Mouse (Mus musculus): Measurements from ENCODE around the gene Ggcx.
"Not testable (repeated sequence)": the region's sequence is repeated elsewhere in the genome, so short reads cannot be mapped to it uniquely, and the experiment has no call there.

Gene Ggcx

DNA sequence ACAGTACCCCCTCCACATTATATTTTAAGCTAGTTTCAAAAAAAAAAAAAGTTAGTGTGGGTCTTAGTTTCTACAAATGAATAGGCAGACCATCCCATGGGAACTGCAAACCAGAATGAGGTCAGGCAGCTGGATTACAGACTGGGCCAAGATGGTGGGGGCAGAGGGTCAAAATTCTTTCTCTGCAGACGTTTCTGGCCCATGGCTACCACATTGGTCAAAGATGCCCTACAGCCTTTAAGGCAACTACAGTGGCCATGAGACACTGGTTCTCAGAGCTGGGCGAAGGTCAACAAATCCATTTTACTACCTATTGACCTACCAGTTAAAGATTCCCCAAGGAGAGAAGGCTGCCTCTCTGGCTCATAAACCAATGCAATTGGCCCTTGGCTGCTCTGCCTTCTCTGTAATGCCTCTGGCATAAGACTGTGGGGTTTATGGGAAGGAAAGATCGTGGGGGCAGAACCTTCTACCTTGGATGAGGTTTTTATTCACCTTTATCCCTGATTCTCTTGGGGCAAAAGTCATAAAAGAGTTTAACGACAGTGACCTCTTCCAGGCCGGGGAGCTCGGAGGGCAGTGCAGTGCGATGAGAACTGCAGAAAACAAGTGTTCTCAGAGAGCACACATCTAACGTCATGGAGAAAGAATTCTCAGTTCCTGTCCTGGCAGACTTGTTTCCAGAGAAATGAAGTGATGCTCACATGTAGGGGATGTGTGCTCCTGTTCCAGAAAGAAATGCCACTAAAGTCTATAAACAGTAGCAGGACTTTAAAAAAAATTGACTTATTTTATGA, 51.5 kb downstream of the Ggcx start:
- no peak for DNase-seq

DNA sequence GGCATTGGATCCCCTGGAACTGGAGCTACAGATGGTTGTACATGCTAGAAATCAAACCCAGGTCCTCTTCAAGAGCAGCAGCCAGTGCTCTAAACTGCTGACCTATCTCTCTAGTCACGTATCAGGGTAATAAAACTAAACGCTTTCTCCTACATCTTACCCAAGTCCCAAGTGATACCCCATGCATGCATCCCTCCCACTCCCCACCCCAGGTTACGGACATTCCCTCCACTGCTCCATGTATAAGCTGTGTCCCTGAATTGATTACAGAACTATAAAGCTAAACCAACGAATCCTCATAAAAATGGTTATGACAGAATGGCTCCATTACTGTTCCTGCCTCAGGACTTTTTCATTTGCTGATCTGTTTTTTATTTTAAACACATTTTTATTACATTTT, 52.1 kb downstream of the Ggcx start:
- DNase-seq: no peak

DNA sequence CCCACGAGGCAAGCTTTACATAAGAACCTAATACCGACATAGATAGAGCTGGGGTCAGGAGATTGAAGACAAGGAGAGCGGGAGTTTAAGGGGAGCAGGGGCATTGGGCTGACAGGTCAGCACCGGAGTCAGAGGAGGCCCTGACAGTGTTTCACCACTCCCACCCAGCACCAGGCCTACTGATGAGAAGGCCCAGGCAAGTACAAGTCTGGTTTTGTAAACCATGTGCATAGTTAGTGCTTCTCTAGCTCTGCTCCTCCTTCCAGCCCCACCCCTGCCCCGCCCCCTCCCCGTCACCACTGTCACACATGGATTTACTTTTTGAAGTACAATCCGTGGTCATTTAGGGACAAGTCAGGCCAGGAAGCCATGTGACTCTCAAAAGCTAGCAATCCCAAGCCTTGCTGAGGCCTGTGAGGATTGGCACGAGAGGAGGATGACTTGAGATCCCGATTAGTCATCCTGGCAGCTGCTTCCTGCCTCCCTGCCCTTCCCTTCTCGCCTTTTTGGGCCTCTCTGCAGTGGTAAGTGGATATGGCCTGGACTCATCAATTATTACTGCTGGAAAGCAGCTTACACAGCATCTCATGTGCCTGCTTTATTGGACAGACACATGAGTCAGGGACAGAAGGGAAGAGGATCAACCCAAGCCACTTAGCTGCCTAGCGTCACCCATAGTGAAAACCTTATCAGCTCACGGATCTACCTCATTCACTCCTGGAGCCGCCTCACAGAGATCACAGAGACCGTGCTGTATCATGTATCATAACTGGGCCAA, 59.3 kb downstream of the Ggcx start:
- DNase-seq: no peak

DNA sequence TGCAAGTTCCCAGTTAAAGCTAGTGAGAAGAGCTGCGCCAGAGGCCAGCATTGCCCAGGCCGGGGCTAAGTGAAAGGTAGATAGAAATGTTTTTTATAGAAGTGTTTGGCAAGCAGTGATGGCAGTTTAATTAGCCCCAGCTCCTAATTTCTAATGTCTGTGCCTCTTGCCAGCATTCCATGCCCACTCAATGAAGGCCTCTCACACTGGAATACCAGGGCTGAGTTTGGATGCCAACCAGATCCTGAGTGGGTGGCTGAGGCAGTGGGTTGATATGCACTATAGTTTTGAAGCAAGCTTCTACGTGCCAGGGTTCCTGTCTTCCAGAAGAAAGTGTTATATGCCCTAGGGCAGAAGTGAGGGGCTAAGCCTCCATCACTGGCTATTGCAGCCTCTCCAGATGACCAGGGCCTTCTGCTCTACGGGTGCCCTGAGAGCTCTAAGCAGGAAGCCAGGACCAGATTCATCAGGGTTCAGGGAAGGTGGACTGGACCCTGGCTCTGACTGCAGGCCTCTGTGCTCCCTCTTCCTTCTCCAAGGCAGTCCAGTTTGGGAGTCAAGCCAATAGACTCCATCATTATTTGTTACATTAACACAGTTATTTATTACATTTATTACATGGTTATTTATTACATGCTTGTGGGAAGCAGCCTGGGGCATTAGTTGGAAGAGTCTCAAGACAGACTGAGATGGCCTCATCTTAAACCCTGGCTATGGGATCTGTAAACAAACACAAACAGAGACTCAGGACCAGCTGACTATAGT, 61.3 kb downstream of the Ggcx start:
- DNase-seq: peak; percentile 35

DNA sequence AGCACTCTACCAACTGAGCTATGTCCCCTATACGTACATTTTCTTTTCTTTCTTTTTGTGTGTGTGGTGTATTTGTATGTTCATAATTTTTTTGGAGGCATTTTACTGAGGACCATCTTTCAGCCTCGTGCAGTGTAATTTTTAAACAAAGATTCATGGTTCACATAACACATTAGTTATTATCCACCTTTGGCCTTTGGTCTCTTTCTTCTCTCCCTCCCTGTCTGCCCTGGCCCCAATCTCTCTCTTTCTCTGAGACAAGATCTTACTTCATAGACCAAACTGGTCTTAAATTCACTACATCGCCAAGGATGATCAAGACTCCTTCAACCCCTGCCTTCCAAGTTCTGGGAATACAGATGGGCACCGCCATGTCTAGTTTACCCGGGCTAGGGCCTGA, 62.7 kb downstream of the Ggcx start:
- no peak for DNase-seq

DNA sequence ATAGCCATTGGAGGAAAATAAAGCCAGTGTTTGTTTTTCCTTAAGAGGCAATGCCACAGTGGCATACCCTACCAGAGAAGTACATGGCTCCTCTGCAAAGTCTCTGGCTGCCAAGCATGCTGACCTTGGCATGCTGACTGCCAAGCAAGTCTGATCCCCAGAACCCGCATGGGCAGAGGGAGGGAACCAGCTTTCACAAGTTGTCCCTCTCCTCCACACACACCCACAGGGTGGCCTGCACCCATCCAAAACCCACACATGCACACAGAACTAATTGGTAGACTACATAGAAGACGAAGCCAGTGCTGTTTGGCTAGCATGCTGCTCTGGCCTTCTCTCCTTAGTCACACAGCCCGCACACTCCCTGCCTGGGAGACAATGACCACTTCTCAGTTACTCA, 63.5 kb downstream of the Ggcx start:
- DNase-seq: no peak

DNA sequence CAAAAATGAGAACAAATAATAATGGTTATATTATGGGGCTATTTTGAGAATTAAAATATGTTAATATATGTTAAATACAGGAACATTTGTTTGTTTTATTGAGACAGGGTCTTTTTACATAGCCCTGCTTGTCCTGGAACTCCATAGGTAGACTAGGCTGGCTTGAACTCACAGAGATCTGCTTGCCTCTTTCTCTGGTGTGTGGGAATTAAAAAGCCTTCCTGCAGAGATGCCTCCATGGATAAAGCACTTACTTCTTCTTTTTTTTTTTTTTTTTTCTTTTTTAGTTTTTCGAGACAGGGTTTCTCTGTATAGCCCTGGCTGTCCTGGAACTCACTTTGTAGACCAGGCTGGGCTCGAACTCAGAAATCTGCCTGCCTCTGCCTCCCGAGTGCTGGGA, 64.6 kb downstream of the Ggcx start:
- not testable (repeated sequence) for DNase-seq

DNA sequence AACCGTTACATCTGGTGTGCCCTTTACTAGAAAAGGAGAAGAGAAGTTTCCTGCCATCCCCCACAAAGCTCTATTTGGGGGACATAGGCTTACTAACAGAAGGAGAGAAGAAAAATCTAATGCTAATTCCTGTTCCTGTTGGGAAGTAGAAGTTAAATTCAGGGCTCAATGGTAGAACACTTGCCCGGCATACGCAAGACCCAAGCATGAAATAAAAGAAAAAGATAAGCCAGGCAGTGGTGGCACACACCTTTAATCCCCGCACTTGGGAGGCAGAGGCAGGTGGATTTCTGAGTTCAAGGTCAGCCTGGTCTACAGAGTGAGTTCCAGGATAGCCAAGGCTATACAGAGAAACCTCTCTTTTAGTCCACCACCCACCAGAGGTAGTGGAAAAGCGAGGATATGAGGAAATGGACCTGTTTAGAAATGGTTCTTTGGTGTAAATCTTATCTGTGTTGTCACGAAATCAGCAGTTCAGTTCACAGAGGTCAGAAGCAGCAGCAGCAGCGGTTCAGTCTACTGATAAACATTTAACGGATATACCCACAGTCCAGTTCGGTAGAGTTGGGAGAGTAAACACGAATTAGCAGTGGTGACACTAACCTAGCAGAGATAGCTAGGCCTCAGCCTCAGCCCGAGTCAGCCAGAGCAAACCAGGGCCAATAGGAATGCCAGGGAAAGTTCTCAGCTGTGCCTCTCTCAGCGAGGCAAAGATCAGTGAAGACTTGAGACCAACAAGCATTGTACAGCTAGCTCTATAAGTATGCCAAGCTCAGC, 65.7 kb downstream of the Ggcx start:
- no peak for DNase-seq

DNA sequence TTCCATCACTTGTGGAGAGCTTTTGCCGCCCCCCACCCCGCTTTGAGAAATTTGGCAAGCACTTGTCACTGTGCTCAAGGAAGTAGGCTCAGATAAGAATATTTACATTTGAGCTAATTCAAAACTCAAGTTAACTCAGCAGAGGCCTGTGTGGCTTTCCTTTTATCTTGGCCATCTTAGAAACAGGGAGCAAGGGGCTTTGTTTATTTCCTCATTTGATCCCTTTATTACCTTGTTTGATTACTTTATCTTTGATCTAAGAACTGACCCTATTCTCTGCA, 66.3 kb downstream of the Ggcx start:
- no peak for DNase-seq

Data from right cerebral cortex, postnatal 25 days (tissue).